Mouse (Mus musculus) spleen, postnatal 36 days (tissue): ENCODE measurements around the gene Akr1b10.
"Not testable (repeated sequence)": the region's sequence is repeated elsewhere in the genome, so short reads cannot be mapped to it uniquely, and the experiment has no call there.

Source experiments
- DNase-seq, 2 experiments: peaks; one replicate each; pipeline ENCODE4 v3.0.0; 2022; ENCODE audit warnings: low spot score in 2 of 2, mixed read lengths in 1 of 2

Akr1b10 gene

GRCm38 (mm10) chr6:34371700-34372351 lies 12.2 kb upstream of the Akr1b10 start:
- DNase-seq: peak; percentile 67 to 78

- peak; percentile 35 to 41 for DNase-seq
These were observed 10.2 kb upstream of the Akr1b10 start for GRCm38 (mm10) chr6:34373841-34374240.

- not testable (repeated sequence) for DNase-seq
These were observed 8.1 kb upstream of the Akr1b10 start for GRCm38 (mm10) chr6:34375888-34376287.

- DNase-seq: no peak
These were observed 617 bp upstream of the Akr1b10 start for GRCm38 (mm10) chr6:34383401-34383800.

- peak in 1 of 2 experiments; percentile 13 for DNase-seq
These were observed 818 bp downstream of the Akr1b10 start for GRCm38 (mm10) chr6:34384701-34385370.

- no peak for DNase-seq
These were observed 4.6 kb downstream of the Akr1b10 start for GRCm38 (mm10) chr6:34388420-34389156.

- no peak for DNase-seq
These were observed 11.9 kb downstream of the Akr1b10 start for GRCm38 (mm10) chr6:34395897-34396296.

- no peak for DNase-seq
These were observed 14.4 kb downstream of the Akr1b10 start for GRCm38 (mm10) chr6:34398431-34398830.

- DNase-seq: no peak
These were observed 15.7 kb downstream of the Akr1b10 start for GRCm38 (mm10) chr6:34399606-34400220.

- no peak for DNase-seq
These were observed 16.7 kb downstream of the Akr1b10 start for GRCm38 (mm10) chr6:34400696-34401095.

GRCm38 (mm10) chr6:34406746-34407145 lies 22.7 kb downstream of the Akr1b10 start:
- no peak for DNase-seq

GRCm38 (mm10) chr6:34407403-34407802 lies 23.4 kb downstream of the Akr1b10 start:
- DNase-seq: no peak

GRCm38 (mm10) chr6:34412023-34412422 lies 28.0 kb downstream of the Akr1b10 start, which contains the start of gene Akr1b7:
Gene Akr1b7 (plus strand): TSS chr6:34412334.
- DNase-seq: no peak

- DNase-seq: no peak
These were observed 28.7 kb downstream of the Akr1b10 start for GRCm38 (mm10) chr6:34412688-34413087.

- DNase-seq: not testable (repeated sequence)
These were observed 29.4 kb downstream of the Akr1b10 start for GRCm38 (mm10) chr6:34413386-34413785.

GRCm38 (mm10) chr6:34416521-34416920 lies 32.5 kb downstream of the Akr1b10 start:
- DNase-seq: no peak

- no peak for DNase-seq
These were observed 35.1 kb downstream of the Akr1b10 start for GRCm38 (mm10) chr6:34419071-34419470.

GRCm38 (mm10) chr6:34439006-34439405 lies 55.0 kb downstream of the Akr1b10 start:
- no peak for DNase-seq

GRCm38 (mm10) chr6:34441556-34442257 lies 57.7 kb downstream of the Akr1b10 start:
- DNase-seq: no peak

GRCm38 (mm10) chr6:34443791-34444190 lies 59.8 kb downstream of the Akr1b10 start:
- no peak for DNase-seq
